Mouse (Mus musculus): ENCODE measurements at regions not wholly inside any gene's neighbourhood (a gene's known extent, or its start where the extent isn't known, plus 50 kb on each side); places are given as distances from the start of the nearest gene placed in this dataset.
"Not testable (repeated sequence)": the region's sequence is repeated elsewhere in the genome, so short reads cannot be mapped to it uniquely, and the experiment has no call there.

GRCm38 (mm10) chr13:78904102-78904501, 704.5 kb upstream of the Nr2f1 start:
- no peak for DNase-seq (ENCODE audit: low spot score)

GRCm38 (mm10) chr13:78900693-78901092, 701.1 kb upstream of the Nr2f1 start:
- no peak for DNase-seq (ENCODE audit: low spot score)

DNA sequence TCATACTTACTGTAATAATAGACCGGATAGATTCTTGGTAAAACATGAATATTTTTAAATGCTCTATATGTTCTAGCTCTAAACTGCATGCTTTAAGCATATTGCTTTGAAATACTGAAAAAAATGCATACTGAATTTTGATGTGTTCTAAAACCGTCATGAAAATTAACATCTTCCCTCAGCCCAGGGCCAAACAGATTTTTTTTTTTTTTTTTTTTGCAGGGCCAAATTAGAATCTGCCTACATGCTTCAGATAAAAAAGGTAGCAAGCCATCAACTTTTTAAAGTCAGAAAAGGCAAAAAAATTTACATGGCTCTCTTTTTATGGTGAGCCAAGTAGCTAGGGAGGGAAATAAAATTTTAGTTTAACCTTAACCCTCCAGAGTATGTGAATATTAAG, 692.7 kb upstream of the Nr2f1 start:
- no peak for DNase-seq (ENCODE audit: low spot score)

DNA sequence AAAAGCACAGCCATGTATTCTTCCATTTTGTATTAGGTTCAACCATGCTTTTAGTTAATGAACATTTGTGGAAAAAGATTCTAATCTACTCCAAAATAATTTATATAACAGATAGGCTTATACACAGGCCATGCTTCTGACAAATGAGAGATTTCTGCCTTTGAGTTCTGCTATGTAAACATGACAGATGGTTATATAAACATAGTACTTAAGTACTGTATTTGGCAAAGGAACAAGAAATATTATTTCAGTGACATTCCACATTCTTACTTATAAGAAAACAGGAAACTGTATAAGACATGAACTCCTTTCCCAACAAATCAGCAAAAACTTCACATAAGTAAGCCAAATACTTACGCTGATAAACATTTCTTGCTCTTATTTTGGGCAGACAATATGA, 683.5 kb upstream of the Nr2f1 start:
- no peak for DNase-seq (ENCODE audit: low spot score)

- DNase-seq (ENCODE audit: low spot score): no peak
These were observed 673.0 kb upstream of the Nr2f1 start for GRCm38 (mm10) chr13:78872582-78872981.

GRCm38 (mm10) chr13:78871976-78872375, 672.4 kb upstream of the Nr2f1 start:
- DNase-seq (ENCODE audit: low spot score): no peak

DNA sequence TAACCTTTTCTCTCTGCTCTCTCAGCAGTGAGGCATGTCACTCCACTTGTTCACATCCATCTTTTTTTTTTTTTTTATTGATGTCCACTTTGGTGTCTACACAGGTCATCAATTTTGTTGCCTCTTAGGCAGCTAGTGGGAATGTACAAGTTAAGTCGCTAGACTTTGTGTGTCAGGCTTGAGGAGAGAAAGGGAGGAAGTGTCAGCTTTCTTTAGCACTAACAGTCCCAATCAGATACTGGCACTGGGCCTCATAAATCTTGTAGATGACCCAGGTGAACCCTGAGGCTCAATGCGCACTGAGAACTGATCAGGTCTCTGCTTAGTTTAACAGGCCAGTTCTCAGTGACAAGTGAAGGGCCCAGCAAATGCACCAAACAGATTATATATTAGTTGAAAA, 671.7 kb upstream of the Nr2f1 start:
- no peak for DNase-seq (ENCODE audit: low spot score)

DNA sequence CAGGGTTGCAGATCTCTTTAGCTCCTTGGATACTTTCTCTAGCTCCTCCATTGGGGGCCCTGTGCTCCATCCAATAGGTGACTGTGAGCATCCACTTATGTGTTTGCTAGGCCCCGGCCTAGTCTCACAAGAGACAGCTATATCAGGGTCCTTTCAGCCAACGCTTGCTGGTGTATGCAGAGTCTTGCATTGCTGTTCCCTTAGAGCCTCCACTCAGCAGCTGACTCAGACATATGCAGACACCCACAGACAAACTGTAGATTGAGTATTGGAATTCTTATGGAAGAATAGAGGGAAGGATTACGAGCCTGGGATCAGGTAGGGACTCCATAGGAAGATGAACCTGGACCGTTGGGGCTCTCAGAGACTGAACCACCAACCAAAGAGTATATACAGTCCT, 624.8 kb upstream of the Nr2f1 start:
- not testable (repeated sequence) for DNase-seq (ENCODE audit: low spot score)

GRCm38 (mm10) chr13:78809656-78810055, 610.1 kb upstream of the Nr2f1 start:
- DNase-seq (ENCODE audit: low spot score): no peak

GRCm38 (mm10) chr13:78802838-78803124, 603.2 kb upstream of the Nr2f1 start:
- DNase-seq (ENCODE audit: low spot score): no peak

- DNase-seq (ENCODE audit: low spot score): no peak
These were observed 602.7 kb upstream of the Nr2f1 start for GRCm38 (mm10) chr13:78802011-78802837.

DNA sequence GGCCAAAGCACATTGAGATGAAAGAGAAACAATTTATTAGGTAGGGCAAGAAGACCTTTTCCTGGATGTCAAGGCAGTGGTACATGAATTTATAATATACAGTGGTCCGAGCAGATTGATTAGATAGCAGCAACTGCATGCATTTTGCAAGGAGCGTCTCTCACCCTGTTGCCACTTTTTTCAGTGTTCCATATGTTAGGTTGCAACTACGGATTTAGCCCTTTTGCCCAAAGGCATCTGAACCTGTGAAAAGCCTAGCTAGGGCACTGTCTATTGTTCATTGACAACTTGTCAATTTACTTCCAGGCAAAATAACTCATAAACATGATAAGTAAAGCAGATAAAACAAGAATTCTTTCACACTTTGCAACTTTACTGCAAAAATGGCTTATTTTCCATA, 600.1 kb upstream of the Nr2f1 start:
- DNase-seq (ENCODE audit: low spot score): no peak

DNA sequence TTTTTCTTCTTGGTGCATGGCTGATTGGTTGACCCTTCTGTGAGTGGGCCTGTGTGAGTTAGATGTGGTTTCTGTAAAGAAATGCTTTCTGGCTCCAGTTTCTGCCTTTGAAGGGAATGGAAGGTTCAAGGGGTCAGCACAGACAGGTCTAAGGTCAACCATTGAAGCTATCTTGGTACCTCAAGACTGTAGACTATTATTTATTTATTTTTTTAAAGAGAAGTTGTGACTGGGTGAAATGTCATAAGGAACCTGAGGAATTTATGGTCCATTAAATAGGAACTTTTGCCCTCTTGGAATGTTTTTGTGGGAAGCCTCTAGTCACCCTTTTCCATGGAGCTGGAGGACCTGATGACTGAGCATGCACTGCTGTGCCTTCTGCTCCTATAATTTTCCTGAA, 595.7 kb upstream of the Nr2f1 start:
- no peak for DNase-seq (ENCODE audit: low spot score)

- no peak for DNase-seq (ENCODE audit: low spot score)
These were observed 584.7 kb upstream of the Nr2f1 start for GRCm38 (mm10) chr13:78784285-78784684.

- no peak for DNase-seq (ENCODE audit: low spot score)
These were observed 584.2 kb upstream of the Nr2f1 start for GRCm38 (mm10) chr13:78783591-78784240.
